ENCODE assay signal across 25 mouse cellular contexts in genomic region chr1:133981185-133981584, GRCm38 (mm10). TPM values are rescaled to one million over a fixed set of nuclear protein-coding genes. Genes with fewer than 3 reads are reported as not detected.
A peak's percentile ranks its signal among the peaks of the same experiment; 100 is the strongest.
DNase-seq lines count a peak whose midpoint lies in the region; ATAC-seq and TF ChIP-seq lines count a peak whose summit lies in the region.
"Had no signal": no experiment of that assay in that cellular context is flagged by ENCODE, and none has a peak within 500 bp of the region (broad histone marks: within the 10 kb centered on the region; RNA-seq: fewer than 3 reads in every experiment).

No protein-coding gene starts in this region.

- no peak overlapping the region for H3K9ac ChIP-seq in kidney, embryonic 15.5 days
- H3K9ac ChIP-seq: heart, embryonic 13.5 days; hindbrain, embryonic 15.5 days had no signal

- TF ChIP-seq POLR2A in myocyte (IDR thresholded peaks at IDR 0.05; ENCODE audit: insufficient read length, low read depth), result peak; percentile 19
- TF ChIP-seq POLR2A in lung, adult 2 months (IDR thresholded peaks at IDR 0.05; ENCODE audit: borderline replicate concordance, extremely low read depth, low read depth, low read length), result no peak

- H3K9me3 ChIP-seq in kidney, embryonic 15.5 days (replicated peaks), result 0 out of 2 replicates have a peak, but pooled peaks cover 4% of the 10 kb centered on the region
- H3K9me3 ChIP-seq: forebrain, embryonic 10.5 days; G1E; heart, embryonic 13.5 days; hindbrain, embryonic 15.5 days had no signal

- no peak overlapping the region for H3K4me3 ChIP-seq in myocyte
- H3K4me3 ChIP-seq in kidney, embryonic 15.5 days (replicated peaks), result no peak overlapping the region
- H3K4me3 ChIP-seq in lung, adult 2 months (replicated peaks; ENCODE audit: extremely low read depth, low read depth, low read length), result no peak overlapping the region
- H3K4me3 ChIP-seq: embryonic facial prominence, embryonic 10.5 days; forebrain, embryonic 10.5 days; heart, embryonic 13.5 days; hindbrain, embryonic 15.5 days had no signal

- DNase-seq in 3134 (ENCODE audit: extremely low read depth, insufficient read length, low spot score) (peak; percentile 70), 3T3-L1 (ENCODE audit: low read depth, low spot score) (peak; percentile 90), adipocyte (ENCODE audit: low spot score) (peak; percentile 74)
- no peak for DNase-seq in lung, adult 2 months
- no peak for DNase-seq in ovary, postnatal 36 days (ENCODE audit: low spot score)
- DNase-seq: adrenal gland, adult 2 months; adrenal gland, postnatal 36 days; cerebellum, adult 11-12 months; cerebellum, adult 9-10 months; cerebellum, postnatal 25 days; gastrocnemius, postnatal 10 days; heart, postnatal 36 days; kidney, adult 2 months had no signal

- WGBS in kidney, embryonic 15.5 days, result 88% methylated on average over 4 of the region's 4 CpGs
- WGBS in lung, adult 2 months, result 81% methylated on average over 4 of the region's 4 CpGs

- H3K4me2 ChIP-seq in myocyte (ENCODE audit: low read depth), result peak overlapping the region; percentile 7
- no peak overlapping the region for H3K4me2 ChIP-seq in kidney, embryonic 15.5 days
- H3K4me2 ChIP-seq: heart, embryonic 13.5 days; hindbrain, embryonic 15.5 days had no signal

- no peak overlapping the region for H3ac ChIP-seq in myocyte (ENCODE audit: control insufficient read depth, insufficient read length)

- peaks cover 10% of the 10 kb centered on the region for H3K4me1 ChIP-seq in kidney, embryonic 15.5 days
- peaks cover 5% of the 10 kb centered on the region for H3K4me1 ChIP-seq in lung, adult 2 months (ENCODE audit: control insufficient read depth, insufficient read depth, low read length)
- H3K4me1 ChIP-seq: forebrain, embryonic 10.5 days had no signal

- TF ChIP-seq CTCF in lung, adult 2 months (IDR thresholded peaks at IDR 0.05; ENCODE audit: insufficient read depth, low read length), result no peak

- no peaks in the 10 kb centered on the region for H3K27me3 ChIP-seq in myocyte (ENCODE audit: control insufficient read depth, insufficient read depth, insufficient read length)
- H3K27me3 ChIP-seq in kidney, embryonic 15.5 days, result no peaks in the 10 kb centered on the region
- H3K27me3 ChIP-seq: heart, embryonic 13.5 days; hindbrain, embryonic 15.5 days; Patski had no signal

- ATAC-seq in kidney, embryonic 15.5 days (replicated peaks; ENCODE audit: low FRiP score), result no peak
- ATAC-seq: activated CD4-positive, CD25-positive, alpha-beta regulatory T cell, adult 4 months; CD4-positive, CD25-positive, alpha-beta regulatory T cell, adult 4 months; forebrain, embryonic 14.5 days; intestine, embryonic 16.5 days; Patski had no signal

- H3K79me2 ChIP-seq in myocyte (ENCODE audit: control insufficient read depth, insufficient read depth), result no peaks in the 10 kb centered on the region

- no peak overlapping the region for H3K27ac ChIP-seq in kidney, embryonic 15.5 days
- H3K27ac ChIP-seq: embryonic facial prominence, embryonic 10.5 days; forebrain, embryonic 10.5 days; heart, embryonic 13.5 days; hindbrain, embryonic 15.5 days had no signal

- no peaks in the 10 kb centered on the region for H3K36me3 ChIP-seq in myocyte (ENCODE audit: control insufficient read depth, insufficient read depth)
- H3K36me3 ChIP-seq in kidney, embryonic 15.5 days, result no peaks in the 10 kb centered on the region
- H3K36me3 ChIP-seq: embryonic facial prominence, embryonic 10.5 days; forebrain, embryonic 10.5 days; G1E; heart, embryonic 13.5 days; hindbrain, embryonic 15.5 days had no signal

TF ChIP-seq in myocyte, 11 proteins besides CTCF, POLR2A, EP300 and RAD21:
- TF ChIP-seq MYOD1 (IDR thresholded peaks at IDR 0.05; ENCODE audit: control insufficient read depth in 1 of 3, insufficient read length in 2 of 3, low read depth in 2 of 3) (no peak), USF1 (IDR thresholded peaks at IDR 0.05; ENCODE audit: low read depth) (no peak), CEBPB (IDR thresholded peaks at IDR 0.05; ENCODE audit: insufficient read depth, poor library complexity, severe bottlenecking) (peak; percentile 93), MYOG (IDR thresholded peaks at IDR 0.05; ENCODE audit: control insufficient read depth in 1 of 3, insufficient read depth in 1 of 3, insufficient read length in 2 of 3, low read depth in 2 of 3) (no peak)

RNA-seq across cellular contexts. Expression of gene Fmod, which starts 55.9 kb away (rescaled TPM):
- 0.23 TPM for polyA plus RNA-seq in myocyte (2012; fragmentation: generic; extraction: Trizol)
- 11.6 and 12.4 TPM in 2 replicates for polyA plus RNA-seq in kidney, embryonic 15.5 days (2015; fragmentation: Nextera tagmentation; extraction: Ambion mirVana)
- 7.9 and 14.2 TPM in 2 replicates for polyA plus RNA-seq in lung, adult 2 months (2012; rRNA removed)
- polyA plus RNA-seq: activated CD4-positive, CD25-positive, alpha-beta regulatory T cell, adult 4 months; CD4-positive, CD25-positive, alpha-beta regulatory T cell, adult 4 months; G1E had no signal

RNA-seq across cellular contexts. Expression of gene Prelp, which starts 60.0 kb away (rescaled TPM):
- polyA plus RNA-seq in myocyte (2012; fragmentation: generic; extraction: Trizol), result 2.3 TPM
- polyA plus RNA-seq in kidney, embryonic 15.5 days (2015; fragmentation: Nextera tagmentation; extraction: Ambion mirVana), result 1.0 and 2.2 TPM in 2 replicates
- 179 and 202 TPM in 2 replicates for polyA plus RNA-seq in lung, adult 2 months (2012; rRNA removed)
- polyA plus RNA-seq: activated CD4-positive, CD25-positive, alpha-beta regulatory T cell, adult 4 months; CD4-positive, CD25-positive, alpha-beta regulatory T cell, adult 4 months had no signal

Comparison
In these comparisons a context has a peak if more than half of its experiments do, and no peak if none do; other contexts are left out.
1. DNase-seq: peak in 3134 (single experiment), 3T3-L1 (single experiment) and adipocyte (single experiment); none in lung, adult 2 months (single experiment) and ovary, postnatal 36 days (single experiment).
2. RNA of gene Prelp, which starts 60.0 kb away (polyA plus RNA-seq): 179 to 202 TPM in lung, adult 2 months; 2.3 TPM in myocyte (single experiment) and 1.0 to 2.2 TPM in kidney, embryonic 15.5 days; every median in the first group is over 10 times any median in the second.